Mouse (Mus musculus) bone marrow macrophage, adult 2 months (primary cell): ENCODE measurements around the gene Cacna1f. TPM values are rescaled to one million over a fixed set of nuclear protein-coding genes. Genes with fewer than 3 reads are reported as not detected.
A peak's percentile ranks its signal among the peaks of the same experiment; 100 is the strongest.

ENCODE experiments used
- H3K27ac ChIP-seq: 2 replicates; pipeline ENCODE4 v1.5.1; 2012; ENCODE audit warnings: low read depth, low read length; ENCODE audit not compliant: insufficient read depth
- H3K4me1 ChIP-seq: 2 replicates; pipeline ENCODE4 v1.6.1; 2012; ENCODE audit warnings: low read length; ENCODE audit not compliant: control insufficient read depth, insufficient read depth
- H3K4me3 ChIP-seq: 2 replicates; pipeline ENCODE4 v1.5.1; 2012; ENCODE audit warnings: mild to moderate bottlenecking, low read length, moderate library complexity; ENCODE audit not compliant: insufficient read depth
- CTCF ChIP-seq: IDR thresholded peaks from 2 replicates; pipeline ENCODE4 v1.5.1; 2012; ENCODE audit warnings: low read depth, mild to moderate bottlenecking, low read length, moderate library complexity
- POLR2A ChIP-seq: IDR thresholded peaks from 2 replicates; pipeline ENCODE4 v1.6.1; 2012; ENCODE audit warnings: mild to moderate bottlenecking, low read depth, low read length, borderline replicate concordance
- polyA plus RNA-seq: library from polyadenylated mRNA; stranded (reverse); fragments of >200 nt; gene quantifications from 2 replicates; pipeline ENCODE4 v1.2.4, GENCODE M21; 2012; ENCODE audit not compliant: missing spikeins, insufficient read depth, insufficient read length

Cacna1f gene
- polyA plus RNA-seq: 0.55 and 1.1 TPM in 2 replicates

DNA sequence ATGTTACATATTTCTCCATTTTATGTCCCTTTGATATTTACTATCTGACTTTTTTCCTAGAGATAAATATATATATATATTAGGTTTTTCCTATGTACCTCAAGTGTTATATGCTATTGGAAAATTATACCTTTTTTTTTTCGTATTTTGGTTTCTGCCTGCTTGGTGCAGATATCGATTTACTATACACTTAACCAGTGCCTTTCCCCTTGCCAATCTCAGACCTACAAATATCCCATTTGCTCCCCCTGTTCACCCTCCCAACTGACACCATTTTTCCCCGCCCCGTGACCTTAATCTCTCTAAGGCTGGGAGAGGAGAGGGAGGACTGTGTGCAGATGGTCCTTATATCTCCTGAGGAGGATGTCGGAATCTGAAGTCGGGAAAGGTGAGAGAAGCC is at the start of gene Cacna1f:
Gene Cacna1f (plus strand): TSS at position 301 of the 400 bp plus-strand sequence.
- H3K27ac ChIP-seq: no peak within 1 kb of the TSS
- H3K4me3 ChIP-seq: no peak within 1 kb of the TSS
- TF ChIP-seq CTCF (no peak), POLR2A (no peak)
- H3K4me1 ChIP-seq: peaks cover 10% of the 10 kb centered on the region

DNA sequence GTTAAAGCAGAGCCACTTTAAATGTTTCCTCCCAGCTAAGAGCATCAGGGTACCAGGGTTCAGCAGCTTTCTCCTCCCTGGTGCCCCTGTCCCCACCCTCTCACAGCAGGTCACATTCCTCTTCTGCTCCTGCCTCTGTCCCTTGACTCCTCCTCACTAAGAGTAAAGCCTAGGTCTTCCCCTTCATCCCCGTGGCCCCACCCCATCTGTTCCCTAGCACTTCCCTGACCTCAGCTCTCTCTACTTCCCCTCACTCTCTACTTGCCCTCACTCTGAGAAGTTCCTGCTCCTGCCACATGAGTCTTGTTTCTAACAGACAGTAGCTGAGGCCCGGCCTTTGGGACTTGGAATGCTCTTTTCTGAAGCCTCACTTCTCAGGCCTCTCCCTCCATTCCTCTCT is 43.8 kb upstream of the Cacna1f start:
- Histone ChIP-seq H3K4me1 (peaks cover 4% of the 10 kb centered on the region), H3K4me3 (no peak overlapping the region), H3K27ac (no peak overlapping the region)
- no peak for TF ChIP-seq POLR2A
- TF ChIP-seq CTCF: no peak

- H3K4me3 ChIP-seq: no peak overlapping the region
- H3K4me1 ChIP-seq: peaks cover 6% of the 10 kb centered on the region
- TF ChIP-seq CTCF (no peak), POLR2A (no peak)
- no peak overlapping the region for H3K27ac ChIP-seq
Measured at GRCm38 (mm10) chrX:7566352-7566751, 40.5 kb upstream of the Cacna1f start.

DNA sequence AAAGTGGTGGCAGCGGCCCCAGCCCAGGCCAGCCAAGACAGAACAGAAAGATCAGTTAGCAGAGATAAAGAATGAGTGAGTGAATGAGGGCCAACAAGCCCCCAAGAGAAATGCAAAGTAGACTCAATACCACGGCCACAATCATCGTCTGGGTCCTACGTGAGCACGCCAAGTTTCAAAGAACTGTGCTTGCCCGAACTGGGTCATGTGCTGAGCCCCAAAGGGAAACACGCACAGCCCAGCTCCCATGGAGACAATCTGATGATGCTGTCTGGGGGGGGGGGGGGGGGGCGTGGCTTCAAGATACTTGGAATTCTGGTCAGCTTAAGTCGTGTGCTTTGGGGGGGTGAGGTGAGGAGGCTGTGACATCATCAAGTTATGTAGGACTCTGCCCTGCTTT is 39.4 kb upstream of the Cacna1f start:
- Histone ChIP-seq H3K4me1 (peaks cover 15% of the 10 kb centered on the region), H3K27ac (no peak overlapping the region), H3K4me3 (no peak overlapping the region)
- TF ChIP-seq CTCF: no peak
- TF ChIP-seq POLR2A: no peak

DNA sequence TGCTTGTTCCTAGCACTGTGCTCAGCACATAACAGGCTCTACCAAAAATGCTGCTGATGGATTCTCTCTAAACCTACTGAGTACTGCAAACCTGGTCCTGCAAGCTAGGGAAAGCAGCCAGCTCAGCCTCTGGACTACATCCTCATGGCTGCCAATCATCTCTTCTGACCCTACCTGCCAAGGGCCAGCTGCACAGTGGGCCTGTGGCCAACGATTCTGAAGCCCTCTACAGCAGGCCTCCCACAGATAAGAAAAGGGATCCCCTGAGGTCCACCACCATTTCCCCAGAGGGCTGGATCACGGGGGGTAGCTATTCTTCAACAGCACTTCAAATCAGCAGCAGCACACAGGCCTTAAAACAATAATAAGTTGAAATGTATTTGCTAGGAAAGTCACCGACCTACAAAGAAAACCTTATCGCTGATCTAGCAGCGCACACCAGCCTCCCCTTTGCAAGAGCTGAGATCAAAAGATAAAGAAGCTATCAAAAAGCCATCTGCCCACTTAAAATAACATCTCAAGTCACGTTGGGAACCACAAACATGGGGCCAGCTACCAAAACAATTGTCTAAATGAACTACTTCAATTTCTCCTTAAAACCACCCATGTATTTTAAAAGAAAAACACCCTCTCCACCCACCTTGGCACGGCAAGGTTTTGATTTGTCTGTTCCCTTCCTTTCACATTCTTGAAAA is 36.3 kb upstream of the Cacna1f start:
- Histone ChIP-seq H3K4me3 (no peak overlapping the region), H3K4me1 (peaks cover 20% of the 10 kb centered on the region), H3K27ac (no peak overlapping the region)
- no peak for TF ChIP-seq CTCF
- TF ChIP-seq POLR2A: no peak

- no peak for TF ChIP-seq POLR2A
- no peak for TF ChIP-seq CTCF
- H3K4me3 ChIP-seq: no peak overlapping the region
- no peak overlapping the region for H3K27ac ChIP-seq
- peaks cover 20% of the 10 kb centered on the region for H3K4me1 ChIP-seq
Measured at GRCm38 (mm10) chrX:7571565-7572136, 35.2 kb upstream of the Cacna1f start.

DNA sequence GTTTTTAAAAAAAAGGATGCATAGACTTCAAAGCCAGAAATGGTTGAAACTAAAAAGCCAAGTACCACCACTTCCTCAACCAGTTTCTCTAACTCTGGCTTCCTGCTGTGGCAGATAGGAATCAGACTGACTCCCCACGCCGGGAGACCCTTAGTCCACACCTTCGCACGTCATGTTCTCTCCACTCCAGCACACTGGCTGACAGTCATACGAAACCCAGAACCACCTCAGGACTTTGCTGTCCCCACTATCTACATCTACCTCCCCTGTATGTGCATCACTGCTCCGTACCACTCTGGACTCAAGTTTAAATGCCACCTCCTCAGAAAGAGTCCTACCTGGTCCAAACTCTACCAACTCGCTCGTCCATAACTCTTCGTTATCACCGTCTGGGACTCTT is 34.4 kb upstream of the Cacna1f start:
- no peak overlapping the region for H3K4me3 ChIP-seq
- no peak for TF ChIP-seq POLR2A
- H3K4me1 ChIP-seq: peaks cover 25% of the 10 kb centered on the region
- H3K27ac ChIP-seq: no peak overlapping the region

GRCm38 (mm10) chrX:7573176-7574086 is 33.5 kb upstream of the Cacna1f start, which contains the start of gene Foxp3:
Gene Foxp3, plus strand, starts transcription at chrX:7573644.
- Histone ChIP-seq H3K27ac (peak within 1 kb of the TSS; percentile 66), H3K4me1 (peaks cover 25% of the 10 kb centered on the region), H3K4me3 (peak within 1 kb of the TSS; percentile 71)
- TF ChIP-seq CTCF: no peak
- TF ChIP-seq POLR2A: no peak

DNA sequence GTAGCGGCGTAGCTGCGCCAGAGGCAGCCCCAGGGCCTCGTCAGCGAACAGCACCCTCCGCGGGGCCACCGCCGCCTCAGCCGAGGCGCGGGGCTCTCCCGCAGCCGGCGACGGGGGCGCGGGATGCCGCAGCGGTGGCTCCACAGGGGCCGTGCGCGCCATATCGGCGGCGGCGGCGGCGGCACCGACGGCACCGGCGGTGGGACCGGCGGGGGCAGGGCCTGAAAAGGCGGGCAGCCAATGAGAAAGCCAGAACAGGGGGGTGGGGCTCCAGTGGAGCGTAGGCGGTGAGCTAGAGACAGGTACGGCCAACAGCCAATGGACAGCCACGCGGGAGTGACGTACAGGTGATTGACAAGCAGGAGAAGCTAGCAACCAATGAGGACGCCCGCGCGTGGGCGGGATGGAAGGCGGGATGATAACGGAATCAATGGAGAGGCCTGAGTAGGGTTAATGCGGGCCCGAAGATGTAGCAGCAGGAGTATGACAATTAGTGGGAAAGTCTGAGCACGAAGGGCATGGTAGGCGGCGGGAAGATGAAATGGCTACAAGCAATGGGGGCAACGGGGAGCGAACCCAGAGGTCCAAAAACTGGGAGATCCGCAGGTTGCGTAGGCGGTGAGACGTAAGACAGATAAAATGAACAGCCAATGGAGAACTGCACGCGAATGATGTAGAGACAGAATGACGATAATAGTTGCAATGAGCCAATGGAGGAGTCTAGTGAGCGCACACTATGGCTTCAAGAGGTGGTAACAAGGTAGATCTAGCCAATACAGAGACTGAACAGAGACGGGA is 32.6 kb upstream of the Cacna1f start, which contains the start of gene Ppp1r3f:
Gene Ppp1r3f (minus strand): TSS at position 197 of the 798 bp plus-strand sequence.
- peaks cover 25% of the 10 kb centered on the region for H3K4me1 ChIP-seq
- H3K4me3 ChIP-seq: peak within 1 kb of the TSS; percentile 71
- no peak for TF ChIP-seq CTCF
- H3K27ac ChIP-seq: peak within 1 kb of the TSS; percentile 66
